Mouse (Mus musculus): ENCODE results near the gene Gmpr2.

The Gmpr2 gene

DNA sequence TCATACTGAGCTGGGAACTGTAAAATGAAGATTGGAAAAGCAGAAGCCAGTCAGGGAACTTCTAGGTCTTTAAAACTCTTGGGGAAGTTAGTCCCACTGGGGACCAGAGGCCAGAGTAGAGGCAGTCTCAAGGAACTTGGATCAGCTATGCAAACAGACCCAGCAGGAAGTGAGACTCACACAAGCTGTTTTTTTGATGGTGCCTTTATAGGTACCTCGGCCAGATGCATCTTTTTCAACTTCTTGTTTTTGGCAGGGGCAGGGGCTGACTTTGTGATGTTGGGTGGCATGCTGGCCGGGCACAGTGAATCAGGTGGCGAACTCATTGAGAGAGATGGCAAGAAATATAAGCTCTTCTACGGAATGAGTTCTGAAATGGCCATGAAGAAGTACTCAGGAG is 5.9 kb downstream of the Gmpr2 start:
- CTCF ChIA-PET, result no interaction called here

DNA sequence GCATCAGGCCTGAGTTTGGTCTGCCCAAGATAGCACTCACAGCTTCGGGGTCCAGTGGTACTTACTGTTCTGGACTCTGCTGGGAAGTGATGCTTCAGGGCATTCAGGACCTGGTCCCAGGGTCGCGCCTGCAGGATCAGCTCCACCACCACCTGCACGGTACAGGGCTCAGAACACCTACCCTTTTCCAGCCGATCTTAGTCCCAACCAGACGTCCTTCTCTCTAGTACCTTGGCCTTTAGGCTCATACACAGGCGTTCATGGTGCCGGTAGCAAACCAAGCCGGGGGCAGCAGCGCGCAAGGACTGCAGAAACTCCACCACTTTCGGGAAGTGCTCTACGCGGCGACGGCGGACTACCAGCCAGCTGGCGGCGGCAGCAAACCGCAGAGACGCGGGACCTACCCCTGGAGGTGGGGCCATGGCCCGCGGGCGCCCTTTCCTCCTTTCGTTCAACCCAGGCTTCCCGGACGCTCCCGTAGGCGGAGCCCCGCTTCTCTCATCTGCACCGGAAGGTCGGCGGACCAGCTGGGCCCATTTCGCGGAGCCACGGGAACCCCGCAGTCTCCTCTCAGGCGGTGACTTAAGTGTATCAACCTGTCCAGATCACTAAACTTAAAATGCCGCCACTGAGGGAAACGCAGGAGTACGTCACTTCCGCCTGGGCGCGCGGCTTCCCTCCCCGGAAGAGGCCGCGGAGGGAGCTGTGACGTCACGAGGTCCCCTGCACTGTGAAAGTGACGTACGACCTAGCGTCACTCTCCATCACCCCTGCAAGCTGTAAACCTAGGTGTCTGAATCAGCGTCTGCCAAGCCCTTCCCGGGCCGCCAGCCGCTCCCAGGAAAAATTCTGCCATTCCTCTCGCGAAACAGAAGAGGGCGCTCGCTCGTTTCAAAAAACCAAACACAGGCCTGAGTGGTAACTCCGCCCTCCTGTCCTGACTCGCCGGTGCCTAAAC is 9.7 kb downstream of the Gmpr2 start, which contains the start of gene Tinf2:
Tinf2 (minus strand) TSS at position 661 of the 958 bp plus-strand sequence.
- CTCF ChIA-PET, result no interaction called here

DNA sequence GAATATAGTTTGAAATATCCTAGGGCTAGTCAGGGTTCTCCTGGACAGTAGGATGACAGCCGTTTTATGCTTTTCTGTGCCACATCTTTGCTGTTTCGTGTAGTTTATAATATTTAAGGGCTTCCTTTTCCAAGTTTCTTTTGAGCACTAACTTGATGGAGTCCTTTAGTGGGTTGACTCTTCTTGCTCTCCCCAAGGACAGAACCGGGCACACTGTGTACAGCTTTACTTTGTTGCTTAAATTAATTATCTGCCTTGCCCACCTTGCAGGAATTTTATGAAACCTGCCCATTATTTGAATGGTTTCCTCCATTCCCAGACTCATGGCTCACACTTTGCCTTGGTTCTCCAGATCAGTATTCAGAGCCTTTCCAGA is 10.4 kb downstream of the Gmpr2 start:
- CTCF ChIA-PET, result no interaction called here

DNA sequence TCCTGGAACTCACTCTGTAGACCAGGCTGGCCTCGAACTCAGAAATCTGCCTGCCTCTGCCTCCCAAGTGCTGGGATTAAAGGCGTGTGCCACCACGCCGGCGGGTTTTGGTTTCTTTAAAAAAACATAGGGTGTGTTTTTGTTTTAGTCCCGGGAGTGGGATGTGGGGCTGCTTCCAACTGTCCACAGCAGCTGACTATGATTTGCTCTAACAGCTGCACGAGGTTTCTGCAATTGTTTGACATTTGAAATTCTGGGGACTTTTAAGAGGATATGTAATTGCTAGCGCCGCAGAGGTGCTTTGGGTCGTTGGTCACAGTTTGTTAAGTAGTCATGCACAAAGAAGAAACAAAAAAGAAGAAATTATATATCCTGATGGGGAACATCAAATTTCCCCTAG is 17.7 kb downstream of the Gmpr2 start:
- CTCF ChIA-PET, result no interaction called here

DNA sequence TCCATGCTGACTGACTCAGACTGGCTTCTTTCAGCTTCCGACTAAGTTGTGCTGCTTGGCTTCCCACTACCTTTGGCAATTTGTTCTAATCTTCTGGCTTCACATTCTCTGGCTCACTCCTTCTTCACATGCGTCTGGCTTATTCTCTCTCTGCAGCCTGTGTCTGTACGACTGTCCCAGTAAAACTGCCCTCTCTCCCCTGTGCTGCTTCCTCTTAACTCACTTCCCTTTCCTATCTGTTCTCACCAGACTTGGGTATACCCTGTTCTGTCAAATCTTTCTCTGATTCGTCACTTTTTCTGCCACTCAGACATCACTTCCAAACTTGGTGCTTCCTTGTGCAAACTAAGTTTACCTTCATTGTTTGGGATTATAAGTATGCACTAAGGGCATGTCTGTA is 25.5 kb downstream of the Gmpr2 start:
- CTCF ChIA-PET, result no interaction called here

DNA sequence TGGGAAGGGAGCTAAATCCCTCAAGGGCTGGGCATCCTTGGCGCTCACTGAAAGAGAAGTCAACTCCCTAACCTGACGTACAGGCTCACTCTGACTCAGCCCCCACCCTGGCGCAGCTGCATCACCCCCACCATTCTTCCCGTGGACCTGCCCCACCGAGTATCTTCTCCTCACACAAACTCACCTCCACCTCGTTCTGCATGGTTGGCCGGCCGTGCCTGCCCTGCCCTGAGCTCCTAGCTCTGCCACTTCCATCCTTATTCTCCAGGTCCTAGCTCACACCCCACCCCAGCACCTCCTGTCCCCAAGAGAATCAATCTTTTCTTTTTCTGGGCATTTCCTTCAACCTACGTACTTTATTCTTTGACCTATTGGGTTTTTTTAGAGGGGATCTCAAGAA is 29.4 kb downstream of the Gmpr2 start:
- CTCF ChIA-PET, result no interaction called here

DNA sequence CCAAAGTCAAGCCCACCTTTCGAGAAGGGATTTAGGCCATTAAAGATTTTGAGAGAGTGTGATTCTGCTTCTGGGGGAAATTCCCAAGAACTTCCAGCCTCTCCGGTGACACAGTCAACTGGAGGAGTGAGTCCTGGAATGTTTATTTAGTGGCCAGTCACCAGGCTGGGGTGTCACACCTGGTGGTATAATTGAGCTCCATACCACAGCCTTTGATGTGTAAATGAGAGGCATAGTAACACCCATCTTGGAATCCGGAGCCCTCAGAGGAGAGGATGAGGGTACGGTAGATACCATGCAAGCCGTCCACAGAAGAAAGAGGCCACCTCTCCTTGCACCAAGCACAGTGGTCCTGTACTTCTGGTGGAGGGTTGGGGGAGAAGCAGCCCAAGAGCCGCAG is 31.0 kb downstream of the Gmpr2 start:
- CTCF ChIA-PET, result no interaction called here

DNA sequence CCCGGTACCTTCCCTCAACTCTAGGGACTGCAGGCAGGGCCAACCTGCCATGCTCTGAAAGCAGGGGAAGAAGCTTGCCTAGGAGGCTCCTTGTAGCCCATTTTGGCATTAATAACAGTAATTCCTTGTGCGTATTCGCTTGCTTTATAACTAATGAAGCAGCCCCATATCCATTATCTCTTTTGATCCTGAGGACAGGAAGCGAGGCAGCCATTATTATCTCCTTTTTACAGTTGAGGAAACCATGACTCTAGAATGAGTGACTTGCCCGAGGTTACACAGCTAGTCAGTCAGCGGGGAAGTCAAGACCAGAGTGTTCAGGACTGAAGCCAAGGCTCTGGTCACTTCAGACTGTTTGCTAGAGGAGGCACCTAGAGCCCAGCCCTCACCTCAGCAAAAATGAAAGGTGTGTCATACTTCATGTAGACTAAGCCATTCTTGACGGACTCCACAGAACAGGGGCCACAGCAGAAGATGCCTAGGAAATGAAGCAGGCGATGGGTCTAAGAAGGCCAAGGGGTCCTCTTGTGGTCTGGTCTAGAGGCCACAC is 34.4 kb downstream of the Gmpr2 start:
- CTCF ChIA-PET, result no interaction called here

DNA sequence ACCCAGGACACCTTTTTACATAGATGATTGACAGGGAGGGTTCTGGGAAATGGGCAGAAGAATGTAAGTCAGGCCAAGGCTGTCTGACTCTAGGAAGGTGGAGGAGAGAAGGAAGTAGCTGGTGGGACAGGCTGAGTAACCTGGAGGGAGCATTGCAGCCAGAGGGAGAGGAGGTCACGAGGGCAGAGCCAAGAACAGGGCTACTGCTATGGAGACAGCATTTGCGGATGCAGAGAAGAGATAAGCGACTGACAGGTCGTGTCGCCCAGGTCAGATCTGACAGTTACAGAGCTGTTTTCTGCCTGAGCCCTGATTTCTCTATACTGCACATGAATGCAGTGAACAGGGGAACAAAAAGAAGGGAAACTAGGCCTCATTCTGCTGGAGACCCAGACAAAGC is 35.7 kb downstream of the Gmpr2 start:
- CTCF ChIA-PET, result no interaction called here

DNA sequence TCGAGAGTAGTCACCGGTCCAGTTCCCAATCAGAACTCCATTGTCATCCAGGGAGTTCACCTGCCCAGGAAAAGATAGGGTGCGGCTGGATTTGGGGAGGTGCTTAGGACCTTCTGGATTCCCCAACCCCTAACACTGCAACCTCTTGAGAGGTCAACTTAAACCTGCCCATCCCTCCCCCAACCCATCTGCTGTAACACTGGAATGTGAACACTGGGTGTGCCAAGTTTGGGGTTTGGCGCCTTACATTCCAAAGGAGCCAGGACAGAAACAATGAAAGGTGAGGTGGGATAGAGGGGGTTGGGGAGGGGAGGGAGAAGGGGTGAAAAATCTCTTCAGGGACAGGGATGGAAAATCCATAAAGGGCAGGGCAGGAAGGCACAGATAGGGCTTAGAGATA is 37.8 kb downstream of the Gmpr2 start:
- CTCF ChIA-PET, result no interaction called here

DNA sequence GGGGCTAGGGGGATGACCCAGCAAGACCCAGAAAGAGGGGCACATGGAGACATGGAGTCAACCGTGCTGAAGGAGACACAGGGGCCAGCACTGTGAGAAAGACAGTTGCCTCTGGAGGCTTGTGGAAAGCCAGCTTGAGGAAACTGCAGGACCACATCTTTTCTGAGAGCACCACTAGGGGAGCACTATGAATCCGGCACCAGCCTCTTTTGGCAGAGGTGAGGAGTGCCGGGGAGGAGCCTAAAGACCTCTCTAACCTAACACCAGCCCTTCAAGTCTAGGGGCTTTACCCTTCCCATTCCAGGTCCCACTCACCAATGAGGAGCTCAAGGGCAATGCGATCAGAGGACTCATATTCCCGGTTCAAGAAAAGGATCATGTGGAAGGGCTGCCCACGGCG is 40.0 kb downstream of the Gmpr2 start:
- CTCF ChIA-PET, result interaction anchor here (0.6 kb wide), 1 partner anchor 63 kb away, joined by 3 read pairs; no protein-coding TSS in a partner anchor

DNA sequence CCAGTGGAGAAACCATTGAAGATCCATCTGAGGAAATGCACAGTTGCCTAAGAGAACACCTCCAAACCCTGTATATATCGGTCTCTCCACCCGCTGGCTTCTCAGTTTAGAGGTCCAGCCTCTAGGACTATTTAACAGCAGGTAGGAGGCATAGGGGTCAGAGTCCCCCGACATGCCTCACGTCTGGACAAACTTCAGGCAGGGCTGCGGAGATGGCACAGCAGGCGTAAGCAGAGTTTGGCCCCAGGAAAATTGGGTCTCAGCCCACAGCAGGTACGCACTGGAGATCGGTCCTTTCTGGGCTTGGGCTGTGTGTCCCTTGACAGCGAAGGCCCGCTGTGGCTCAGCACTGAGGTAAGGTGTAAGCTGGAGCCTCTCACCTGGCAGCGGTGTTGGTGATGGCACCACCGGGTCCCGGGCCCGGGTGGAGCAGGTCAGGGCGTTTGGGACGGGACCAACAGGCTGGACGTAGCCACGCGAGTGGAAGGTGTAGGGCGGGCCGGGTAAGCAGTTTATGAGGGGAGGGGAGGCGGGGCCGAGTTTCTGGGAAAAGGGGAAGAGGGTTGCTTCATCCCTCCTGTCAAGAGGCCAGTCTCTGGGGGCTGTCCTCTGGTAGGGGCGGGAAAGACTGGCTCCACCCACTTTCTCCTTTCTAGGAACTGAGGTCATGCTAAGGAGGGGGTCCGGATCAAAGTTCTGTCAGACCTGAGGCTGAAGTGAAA is 41.4 kb downstream of the Gmpr2 start:
- CTCF ChIA-PET, result no interaction called here

DNA sequence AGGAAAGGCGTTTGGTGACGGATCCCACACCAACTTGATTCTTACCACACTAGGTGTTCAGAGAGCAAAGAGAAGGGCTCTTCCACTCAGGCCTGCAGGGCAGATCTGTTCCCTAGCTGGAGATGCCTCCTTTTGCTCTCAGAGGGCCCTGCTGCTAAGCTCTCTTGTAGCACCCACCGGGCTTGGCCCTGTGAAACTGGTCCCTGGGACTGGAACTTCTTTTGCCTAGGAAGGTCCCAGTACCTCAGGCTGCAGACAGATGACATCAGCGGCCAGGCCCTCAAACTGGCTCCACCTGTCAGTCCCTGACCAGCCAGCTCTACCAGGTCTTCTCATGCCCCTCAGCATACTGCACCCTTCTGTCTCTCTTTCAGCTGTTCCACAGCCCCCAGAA is 42.0 kb downstream of the Gmpr2 start, which contains the start of gene Tgm1:
Tgm1 (minus strand) TSS at position 198 of the 394 bp plus-strand sequence.
- CTCF ChIA-PET, result no interaction called here

DNA sequence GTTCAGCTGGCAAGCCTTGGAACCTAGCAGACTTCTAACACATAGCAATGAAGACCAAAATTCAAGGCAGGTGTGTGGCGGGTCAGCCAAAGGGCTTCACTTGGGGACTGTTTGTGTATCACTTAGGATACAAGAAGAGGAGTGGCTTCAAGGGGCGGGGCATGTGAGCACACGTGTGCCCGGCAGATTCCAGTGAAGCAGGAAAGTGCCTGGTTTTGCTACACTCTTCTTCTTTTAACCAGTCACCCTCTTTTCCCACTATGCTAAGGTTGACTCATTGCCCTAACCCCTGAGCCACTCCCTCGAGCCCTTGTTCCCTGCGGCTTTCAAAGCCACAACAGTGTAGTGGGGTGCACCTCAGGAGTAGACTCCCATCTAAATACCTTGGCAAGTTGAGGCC is 43.2 kb downstream of the Gmpr2 start:
- CTCF ChIA-PET, result interaction anchor here (0.7 kb wide), 1 partner anchor 250 kb away, joined by 21 read pairs; no protein-coding TSS in a partner anchor

DNA sequence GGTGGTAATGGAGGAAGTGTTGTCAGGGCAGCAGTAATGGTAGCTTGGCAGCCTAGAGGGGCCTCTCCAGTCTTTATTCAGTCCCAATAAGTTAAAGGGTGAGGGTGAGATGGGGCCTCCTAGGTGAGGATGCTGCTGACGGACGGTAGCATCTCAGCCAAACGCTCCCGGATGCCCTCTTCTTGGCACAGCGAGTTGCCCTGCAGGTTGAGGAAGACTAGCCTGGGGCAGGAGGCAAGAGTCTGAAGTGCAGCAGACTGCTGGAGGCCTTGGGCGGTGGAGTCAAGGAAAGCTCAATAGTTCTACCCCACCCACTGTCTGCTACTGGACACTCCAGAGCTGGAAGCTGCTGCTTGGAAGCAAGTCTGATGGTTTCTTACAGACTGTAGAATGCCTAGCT is 44.5 kb downstream of the Gmpr2 start:
- CTCF ChIA-PET, result interaction anchor here (0.6 kb wide), 1 partner anchor 1683 kb away, joined by 15 read pairs; no protein-coding TSS in a partner anchor

DNA sequence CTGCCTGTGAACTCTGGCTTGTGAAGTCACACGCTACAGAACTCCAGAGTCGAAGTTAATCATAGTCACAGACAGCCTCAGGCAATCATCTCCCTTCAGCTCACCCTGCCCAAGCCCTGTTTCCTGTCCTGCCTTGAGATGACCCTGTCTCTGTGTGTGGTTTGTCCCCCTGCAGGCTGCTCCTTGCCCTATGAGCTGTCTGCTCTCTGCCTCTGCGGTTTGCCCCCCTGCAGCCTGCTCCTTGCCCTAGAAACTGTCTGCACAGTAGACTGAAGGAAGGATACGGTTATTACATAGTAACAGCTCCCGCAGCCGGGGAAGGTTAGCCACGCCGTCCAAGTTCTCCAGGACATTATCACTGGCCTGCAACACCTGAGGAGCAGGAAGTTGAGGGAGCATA is 45.1 kb downstream of the Gmpr2 start:
- CTCF ChIA-PET, result interaction anchor here (0.6 kb wide), 1 partner anchor 1682 kb away, joined by 15 read pairs; no protein-coding TSS in a partner anchor

DNA sequence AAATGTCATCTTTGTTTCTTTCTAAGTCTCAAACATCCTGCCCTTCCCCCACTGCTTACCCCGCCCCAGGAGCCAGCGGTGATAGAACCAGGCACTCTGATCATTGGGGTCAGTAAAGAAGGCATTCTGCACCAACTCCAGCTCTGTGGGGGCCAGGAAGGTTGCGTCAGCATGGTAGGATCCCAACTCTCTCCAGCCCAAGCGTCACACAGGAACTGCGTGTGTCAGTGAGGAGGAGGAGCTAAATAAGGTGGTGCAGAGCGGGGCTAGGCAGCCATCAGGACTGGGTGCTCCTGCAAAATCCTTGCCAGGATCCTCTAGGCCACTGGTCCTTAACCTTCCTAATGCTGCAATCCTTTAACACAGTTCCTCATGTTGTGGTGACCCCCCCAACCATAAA is 48.0 kb downstream of the Gmpr2 start:
- CTCF ChIA-PET, result no interaction called here

DNA sequence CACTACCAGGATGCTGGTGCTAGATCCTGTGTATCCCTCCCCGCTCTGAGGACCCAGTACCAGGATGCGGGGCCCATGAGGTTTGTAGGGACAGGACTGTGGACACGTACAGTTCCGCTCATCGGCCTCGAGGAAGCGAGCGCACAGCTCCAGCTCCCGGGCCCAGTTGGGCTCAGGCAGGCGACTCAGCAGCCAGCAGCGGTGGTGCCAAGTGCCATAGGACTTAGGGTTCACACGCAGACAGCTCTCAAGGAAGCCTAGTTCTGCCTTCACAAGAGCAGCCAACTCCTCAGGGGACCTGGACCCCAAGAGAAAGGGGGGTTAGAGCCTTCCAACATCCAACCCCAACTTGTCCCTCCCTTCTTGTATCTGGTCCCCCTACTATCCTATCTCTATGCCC is 48.9 kb downstream of the Gmpr2 start:
- CTCF ChIA-PET, result interaction anchor here (0.6 kb wide), 1 partner anchor 10 kb away, joined by 3 read pairs; no protein-coding TSS in a partner anchor

DNA sequence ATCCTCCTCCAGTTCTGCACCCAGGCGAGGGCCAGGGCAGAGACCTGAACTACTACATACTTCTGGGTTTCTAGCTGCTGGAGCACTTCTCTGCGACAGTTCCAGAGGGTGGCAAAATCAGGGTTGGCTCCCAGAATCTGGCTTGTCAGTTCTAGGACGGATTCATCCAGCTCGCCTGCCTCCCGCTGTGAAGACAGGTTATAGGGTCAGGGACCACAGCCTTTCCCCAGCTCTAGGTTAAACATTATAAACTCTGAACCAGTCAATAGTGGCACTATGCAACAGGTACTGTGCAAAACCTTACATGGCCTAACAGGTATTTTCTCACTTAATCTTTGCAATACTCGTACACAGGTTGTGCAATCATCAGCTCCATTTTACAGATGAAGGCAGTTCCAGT is 49.3 kb downstream of the Gmpr2 start:
- CTCF ChIA-PET, result interaction anchor here (0.6 kb wide), 1 partner anchor 9 kb away, joined by 3 read pairs; no protein-coding TSS in a partner anchor

DNA sequence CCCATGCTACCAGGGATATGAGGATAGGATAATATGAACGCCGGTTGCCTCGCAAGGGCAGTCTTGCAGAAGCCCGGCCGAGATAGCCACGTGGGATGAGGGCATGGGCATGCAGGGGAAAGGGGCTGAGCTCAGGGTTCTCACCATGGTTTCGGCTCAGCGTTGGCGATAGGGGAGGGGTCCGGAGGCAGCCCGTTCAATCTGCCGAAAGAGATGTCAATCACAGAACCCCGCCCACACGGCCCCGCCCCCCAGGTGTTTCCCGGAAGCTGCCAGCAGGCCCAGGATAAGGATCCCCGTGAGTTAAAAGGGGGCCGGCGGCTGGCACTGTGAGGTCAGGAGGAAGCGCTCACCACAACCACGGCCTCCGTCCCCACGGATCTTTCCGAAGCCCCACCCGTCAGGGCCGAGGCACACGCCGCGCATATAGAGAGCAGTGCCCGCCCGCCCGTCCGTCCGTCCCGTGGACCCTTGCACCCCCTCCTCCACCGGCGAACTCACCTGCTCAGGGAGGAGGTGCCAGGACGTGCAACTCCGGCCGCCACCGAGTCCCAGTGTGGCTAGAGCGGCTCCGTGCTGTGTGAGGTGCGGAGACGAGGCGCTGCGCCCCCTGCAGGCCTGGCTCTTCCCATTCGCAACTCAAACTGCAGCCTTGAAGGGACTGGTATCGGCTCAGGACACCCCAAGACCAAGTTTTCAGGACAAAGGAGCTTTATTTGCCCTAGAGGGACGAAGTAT is 50.1 kb downstream of the Gmpr2 start, which contains the start of gene Rabggta:
Rabggta (minus strand) TSS at position 564 of the 738 bp plus-strand sequence.
- CTCF ChIA-PET, result no interaction called here

DNA sequence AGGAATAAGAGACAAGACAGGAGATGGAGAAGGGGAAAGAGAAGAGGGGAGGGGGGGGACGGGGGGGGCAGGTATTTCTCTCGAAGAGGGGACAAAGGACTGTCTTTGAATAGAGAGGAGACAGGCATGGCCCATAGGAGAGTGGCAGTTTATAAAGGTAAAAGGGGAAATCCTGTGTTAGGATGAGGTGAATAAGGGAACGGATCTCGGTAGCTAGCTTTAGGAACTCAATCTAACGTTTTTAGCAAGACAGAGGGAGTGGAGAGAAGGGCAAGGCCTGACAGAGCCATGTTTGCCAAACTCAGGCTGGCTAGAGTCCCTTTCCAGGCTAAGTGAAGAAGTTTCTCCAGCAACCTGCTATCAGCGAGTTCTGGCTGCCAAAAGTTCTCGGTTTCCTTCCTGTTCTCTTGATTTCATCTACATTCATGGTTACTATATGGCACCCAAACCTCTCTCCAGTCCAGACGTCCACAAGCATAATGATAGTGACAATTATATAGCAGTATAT is 50.8 kb downstream of the Gmpr2 start:
- CTCF ChIA-PET, result interaction anchor here (0.6 kb wide), 1 partner anchor 53 kb away, joined by 3 read pairs; no protein-coding TSS in a partner anchor
